Mouse (Mus musculus) cerebellum, adult 2 months (tissue): Measurements from ENCODE around the gene Pgm2.

Source experiments
- CTCF ChIP-seq: fragments of 200-500 bp; IDR thresholded peaks from 2 replicates; pipeline ENCODE4 v1.5.1; 2011; ENCODE audit warnings: low read depth, mild to moderate bottlenecking, control low read depth, low read length, moderate library complexity, borderline replicate concordance; ENCODE audit not compliant: insufficient read depth
- POLR2A ChIP-seq: fragments of 200-500 bp; IDR thresholded peaks from 2 replicates; pipeline ENCODE4 v1.6.1; 2011; ENCODE audit warnings: low read length, control low read depth, borderline replicate concordance; ENCODE audit not compliant: insufficient read depth

DNA sequence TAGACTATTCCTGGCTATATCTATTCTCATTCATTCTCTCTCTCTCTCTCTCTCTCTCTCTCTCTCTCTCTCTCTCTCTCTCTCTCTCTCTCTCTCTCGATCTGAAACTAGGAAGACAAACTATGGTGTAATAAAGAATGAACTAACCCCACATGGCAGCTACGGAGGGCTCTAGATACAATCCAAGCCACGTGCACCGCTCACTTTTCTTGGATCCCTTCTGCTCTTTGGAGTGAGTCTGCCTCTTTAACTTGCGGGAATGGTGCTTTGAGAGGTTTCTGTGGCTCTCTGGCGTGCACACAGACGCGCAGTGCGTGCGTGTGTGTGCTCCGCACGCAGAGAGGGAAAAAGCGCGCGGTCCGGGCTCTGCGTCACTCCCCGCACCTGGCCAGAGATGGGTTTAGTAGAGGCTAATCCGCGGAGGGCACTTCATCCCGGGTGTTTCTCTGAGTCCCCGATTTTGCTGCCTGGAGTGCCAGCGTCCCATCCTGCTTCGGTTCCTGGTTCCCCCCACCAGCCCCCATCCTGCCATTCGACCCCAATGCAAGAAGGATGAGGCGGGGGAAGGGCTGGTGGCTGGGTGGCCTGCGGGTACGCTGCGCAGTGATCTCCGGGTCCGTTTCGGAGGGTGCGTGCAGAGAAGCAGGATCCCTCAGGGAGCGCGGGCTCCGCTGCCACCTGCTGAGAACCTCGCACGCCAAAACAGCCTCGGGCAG is 66.5 kb downstream of the Pgm2 start:
- peak; percentile 39; the same call in 1 of the 2 replicates for TF ChIP-seq POLR2A
- no peak for TF ChIP-seq CTCF
